Mouse (Mus musculus) left cerebral cortex, adult 18-20 months (tissue): Measurements from ENCODE around the gene Arhgap29. TPM values are rescaled to one million over a fixed set of nuclear protein-coding genes. Genes with fewer than 3 reads are reported as not detected.

Experiments used
- DNase-seq, 2 experiments: peaks; one replicate each; pipeline ENCODE4 v3.0.0; 2021 to 2022; ENCODE audit warnings: low spot score in 2 of 2, mixed read lengths in 1 of 2
- total RNA-seq, 2 experiments: library from RNA; stranded (reverse); gene quantifications; 2 replicates each; pipeline ENCODE4 v1.2.3; 2021

Arhgap29 gene
- total RNA-seq, 2 experiments from 2014 or later, result 20.7 to 24.6 TPM

DNA sequence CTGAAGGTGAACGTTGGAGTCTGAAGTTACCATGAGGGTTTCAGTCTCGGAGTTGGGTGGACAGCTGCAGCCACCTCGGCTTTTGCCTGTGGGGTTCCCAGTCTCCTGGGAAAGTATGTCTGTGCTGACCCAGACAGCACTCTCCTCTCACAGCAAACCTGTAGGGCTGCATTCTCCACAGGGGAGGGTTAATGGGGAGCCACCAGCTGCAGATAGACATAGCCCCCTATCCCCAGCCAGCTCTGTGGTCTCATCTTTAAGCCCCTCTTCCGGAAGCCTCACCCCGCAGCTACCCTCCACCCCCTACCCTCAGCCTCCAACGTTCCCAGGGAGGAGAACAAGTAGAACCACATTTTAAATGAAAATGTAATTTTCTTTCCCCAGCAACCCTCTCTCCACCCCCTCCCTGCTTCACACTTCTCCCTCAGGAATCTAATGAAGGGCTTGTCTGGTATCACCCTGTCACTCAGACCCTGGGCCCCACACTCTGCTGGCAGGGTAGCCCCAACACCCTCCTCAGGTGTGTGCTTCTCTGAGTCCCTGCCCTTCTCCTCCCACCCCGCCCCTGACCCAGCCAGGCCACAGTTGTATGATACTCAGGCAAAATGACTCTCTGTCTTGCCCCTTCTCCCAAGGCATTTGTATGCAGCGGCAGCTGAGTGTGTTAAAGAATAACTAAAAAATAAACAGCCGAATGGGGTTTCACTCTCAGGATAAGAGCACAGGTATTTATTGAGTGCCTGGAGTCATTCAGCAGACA, 106.3 kb downstream of the Arhgap29 start:
- no peak for DNase-seq

DNA sequence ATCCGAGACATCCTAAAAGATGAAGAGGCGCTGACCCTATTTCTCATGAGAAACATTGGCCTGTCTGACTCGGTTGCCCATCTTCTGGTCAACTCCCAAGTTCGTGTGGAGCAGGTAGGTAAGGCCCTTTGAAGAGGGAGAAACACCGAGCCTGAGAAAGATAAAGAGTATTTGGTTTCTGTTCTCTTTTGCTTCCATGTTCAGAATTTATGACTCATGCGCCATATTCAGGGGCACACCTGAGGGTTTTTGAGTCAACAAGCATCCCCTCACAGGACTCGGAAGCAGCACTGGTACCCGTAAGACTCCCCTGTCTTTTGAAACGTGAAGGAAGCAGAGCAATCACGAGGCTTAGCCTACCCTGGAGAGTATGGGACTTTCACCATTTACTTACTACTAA, 110.2 kb downstream of the Arhgap29 start:
- no peak for DNase-seq

- DNase-seq, result no peak
Observed at GRCm38 (mm10) chr3:122064556-122065410, 112.4 kb downstream of the Arhgap29 start.

Other genes starting within 250 kb of the Arhgap29 start
- 10 to 100 TPM; 45.7 to 48.8 TPM for gene F3, start 229.0 kb upstream of the Arhgap29 start, total RNA-seq
- 10 to 100 TPM; 47.4 to 48.7 TPM for gene Abcd3, start 137.2 kb upstream of the Arhgap29 start, total RNA-seq
- gene Abca4, start 91.9 kb downstream of the Arhgap29 start, total RNA-seq, result 1 to 10 TPM; 2.0 to 2.1 TPM